Mouse (Mus musculus) lung, postnatal 4 days (tissue): ENCODE measurements around the gene Tead2.
"Not testable (repeated sequence)": the region's sequence is repeated elsewhere in the genome, so short reads cannot be mapped to it uniquely, and the experiment has no call there.

ENCODE experiments used
- DNase-seq, 2 experiments: peaks; one replicate each; pipeline ENCODE4 v3.0.0; 2021

The Tead2 gene

DNA sequence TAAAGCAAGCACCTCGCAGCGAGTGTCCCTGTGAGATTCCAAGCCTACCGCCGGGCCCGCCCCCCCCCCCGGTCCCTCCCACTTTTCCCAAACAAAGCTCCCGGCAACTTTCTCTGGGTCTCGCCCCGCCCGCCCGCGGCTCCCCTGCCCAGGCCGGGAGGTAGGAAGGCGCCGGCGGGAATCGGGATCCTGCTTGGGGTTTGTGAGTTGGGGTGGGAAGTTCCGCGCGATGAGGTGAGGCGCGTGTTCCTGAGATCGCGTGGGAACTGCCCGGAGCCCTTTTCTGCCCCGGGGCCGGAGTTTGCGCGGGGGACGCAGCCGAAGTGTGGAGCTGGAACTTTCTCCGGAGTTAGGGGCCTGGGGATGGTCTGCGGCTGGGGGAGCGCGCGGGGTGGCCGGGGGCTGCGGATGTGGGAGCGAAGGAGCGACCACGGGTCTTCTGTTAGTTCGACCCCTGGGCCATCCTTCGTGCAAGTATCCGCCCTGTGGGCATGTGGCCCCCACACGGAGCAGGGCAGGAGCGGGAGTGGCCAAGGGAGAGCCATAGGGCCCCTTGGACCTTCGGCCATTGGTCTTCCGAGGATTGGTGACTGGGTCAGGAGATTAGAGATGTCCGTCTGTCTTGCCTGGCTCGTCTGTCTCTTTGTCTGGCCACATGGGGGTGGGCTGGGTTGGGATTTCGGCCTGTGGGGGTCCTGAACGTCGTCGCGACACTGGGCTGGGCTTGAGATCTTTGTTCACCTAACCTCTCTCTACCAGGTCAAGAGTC lies at the start of gene Tead2:
Tead2 (plus strand) TSS at position 81 of the 769 bp plus-strand sequence.
- DNase-seq = peak; percentile 73 to 80

GRCm38 (mm10) chr7:45166950-45167401 lies 48.6 kb upstream of the Tead2 start:
- DNase-seq = no peak

DNA sequence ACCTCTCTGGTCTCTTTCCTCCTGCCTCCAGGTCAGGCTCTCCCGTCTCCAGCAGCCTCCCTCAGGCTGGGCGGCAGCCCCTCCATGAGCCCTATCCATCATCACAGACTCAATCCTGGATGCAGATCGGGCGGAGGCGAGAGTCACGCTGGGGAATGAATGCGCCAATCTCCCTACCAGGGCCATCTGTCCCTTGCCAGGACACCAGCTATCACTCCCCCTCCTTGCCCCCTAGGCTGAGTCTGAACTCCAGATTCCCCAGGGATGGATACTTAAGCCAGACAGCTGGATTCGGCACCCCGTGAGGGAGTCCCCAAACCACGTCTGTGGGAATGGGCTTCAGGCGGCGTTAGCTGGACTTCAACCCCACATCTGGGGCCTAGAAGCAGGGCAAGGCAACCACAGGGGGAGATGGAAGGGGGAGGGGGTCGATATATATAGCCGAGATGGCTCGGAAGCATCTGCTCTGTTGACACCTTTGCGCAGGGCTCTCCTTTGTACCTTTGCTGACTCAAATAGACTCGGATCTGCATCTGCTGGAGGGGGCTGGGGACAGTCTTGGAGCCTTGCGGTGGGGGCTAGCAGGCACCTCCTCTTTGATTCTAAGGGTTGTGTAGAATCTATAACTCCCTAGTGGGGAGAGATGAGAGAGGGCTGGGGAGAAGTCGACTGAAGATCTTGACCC lies 47.6 kb upstream of the Tead2 start:
- DNase-seq = no peak

DNA sequence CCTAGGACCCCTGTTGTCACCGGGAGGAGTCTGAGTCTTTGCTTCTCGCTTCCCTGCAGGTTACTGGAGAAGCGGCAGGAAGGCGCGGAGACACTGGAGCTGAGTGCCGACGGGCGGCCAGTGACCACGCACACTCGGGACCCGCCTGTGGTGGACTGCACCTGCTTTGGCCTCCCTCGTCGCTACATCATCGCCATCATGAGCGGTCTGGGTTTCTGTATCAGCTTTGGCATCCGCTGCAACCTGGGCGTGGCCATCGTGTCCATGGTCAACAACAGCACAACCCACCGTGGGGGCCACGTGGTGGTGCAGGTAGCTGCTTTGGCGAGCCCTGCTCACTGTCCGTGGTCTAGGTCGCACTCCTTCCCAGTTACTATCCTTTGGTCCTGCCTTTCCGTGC lies 46.9 kb upstream of the Tead2 start:
- DNase-seq = no peak

DNA sequence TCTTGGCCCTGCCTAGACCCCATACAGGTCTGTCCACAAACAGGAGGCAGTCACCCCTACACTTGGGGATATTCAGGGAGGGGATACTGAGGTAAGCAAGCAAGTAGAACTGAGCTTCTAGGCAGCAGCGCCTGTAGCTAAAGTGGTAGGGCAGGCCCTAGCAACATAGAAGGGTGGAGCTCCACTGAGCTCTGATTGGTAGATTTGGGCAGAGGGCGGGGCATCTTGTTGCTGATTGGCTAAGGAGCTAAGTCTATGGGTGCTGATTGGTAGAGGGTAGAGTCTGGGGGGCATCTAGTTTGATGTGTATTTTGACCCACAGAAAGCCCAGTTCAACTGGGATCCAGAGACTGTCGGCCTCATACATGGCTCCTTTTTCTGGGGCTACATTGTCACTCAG lies 46.1 kb upstream of the Tead2 start:
- no peak for DNase-seq

GRCm38 (mm10) chr7:45172974-45173373 lies 42.6 kb upstream of the Tead2 start:
- peak in 1 of 2 experiments; percentile 38 for DNase-seq

DNA sequence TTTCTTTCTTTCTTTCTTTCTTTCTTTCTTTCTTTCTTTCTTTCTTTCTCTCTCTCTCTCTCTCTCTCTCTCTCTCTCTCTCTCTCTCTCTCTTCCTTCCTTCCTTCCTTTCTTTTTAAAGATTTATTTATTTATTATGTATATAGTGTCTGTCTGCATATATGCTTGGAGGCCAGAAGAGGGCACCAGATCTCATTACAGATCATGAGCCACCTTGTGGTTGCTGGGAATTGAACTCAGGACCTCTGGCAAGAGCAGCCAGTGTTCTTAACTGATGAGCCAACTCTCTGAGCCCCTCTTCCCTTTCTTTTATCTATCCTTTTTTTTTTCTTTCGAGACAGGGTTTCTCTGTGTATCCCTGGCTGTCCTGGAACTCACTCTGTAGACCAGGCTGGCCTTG lies 41.8 kb upstream of the Tead2 start:
- DNase-seq = not testable (repeated sequence)

DNA sequence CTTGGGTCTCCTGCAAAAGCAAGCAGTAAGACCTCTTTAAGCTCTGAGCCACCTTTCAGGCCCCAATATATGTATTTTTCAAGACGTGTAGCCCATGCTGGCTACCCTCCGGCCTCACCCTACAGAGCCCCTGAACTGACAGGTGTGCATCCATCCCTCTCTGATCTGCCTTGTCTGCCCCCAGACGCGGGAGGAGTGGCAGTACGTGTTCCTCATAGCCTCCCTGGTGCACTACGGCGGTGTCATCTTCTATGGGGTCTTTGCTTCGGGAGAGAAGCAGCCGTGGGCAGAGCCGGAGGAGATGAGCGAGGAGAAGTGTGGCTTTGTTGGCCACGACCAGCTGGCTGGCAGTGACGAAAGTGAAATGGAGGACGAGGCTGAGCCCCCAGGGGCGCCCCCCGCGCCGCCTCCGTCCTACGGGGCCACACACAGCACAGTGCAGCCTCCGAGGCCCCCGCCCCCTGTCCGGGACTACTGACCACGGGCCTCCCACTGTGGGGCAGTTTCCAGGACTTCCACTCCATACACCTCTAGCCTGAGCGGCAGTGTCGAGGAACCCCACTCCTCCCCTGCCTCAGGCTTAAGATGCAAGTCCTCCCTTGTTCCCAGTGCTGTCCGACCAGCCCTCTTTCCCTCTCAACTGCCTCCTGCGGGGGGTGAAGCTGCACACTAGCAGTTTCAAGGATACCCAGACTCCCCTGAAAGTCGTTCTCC lies 40.8 kb upstream of the Tead2 start:
- DNase-seq = no peak

GRCm38 (mm10) chr7:45175398-45175797 lies 40.2 kb upstream of the Tead2 start:
- no peak for DNase-seq

GRCm38 (mm10) chr7:45175929-45176328 lies 39.6 kb upstream of the Tead2 start:
- DNase-seq = no peak

DNA sequence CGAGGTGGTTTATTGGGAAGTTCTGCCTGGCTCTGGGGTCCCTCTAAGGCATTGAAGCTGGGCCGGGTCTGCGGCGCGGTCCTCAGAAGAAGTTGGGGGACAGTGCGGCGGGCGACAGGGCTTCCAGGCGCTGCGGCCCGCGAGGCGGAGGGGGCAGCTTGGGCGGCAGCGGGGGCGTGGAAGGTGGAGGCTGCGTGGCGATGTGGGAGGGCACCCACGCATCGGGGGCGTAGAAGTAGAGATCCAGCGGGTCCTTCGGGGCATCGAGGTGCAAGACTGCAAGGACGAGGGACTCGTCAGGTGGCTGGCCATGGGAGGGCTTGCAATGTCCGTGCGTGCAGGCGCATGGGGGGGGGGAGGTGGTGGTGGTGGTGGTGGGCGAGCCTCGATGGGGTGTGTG lies 39.2 kb upstream of the Tead2 start:
- DNase-seq = no peak

DNA sequence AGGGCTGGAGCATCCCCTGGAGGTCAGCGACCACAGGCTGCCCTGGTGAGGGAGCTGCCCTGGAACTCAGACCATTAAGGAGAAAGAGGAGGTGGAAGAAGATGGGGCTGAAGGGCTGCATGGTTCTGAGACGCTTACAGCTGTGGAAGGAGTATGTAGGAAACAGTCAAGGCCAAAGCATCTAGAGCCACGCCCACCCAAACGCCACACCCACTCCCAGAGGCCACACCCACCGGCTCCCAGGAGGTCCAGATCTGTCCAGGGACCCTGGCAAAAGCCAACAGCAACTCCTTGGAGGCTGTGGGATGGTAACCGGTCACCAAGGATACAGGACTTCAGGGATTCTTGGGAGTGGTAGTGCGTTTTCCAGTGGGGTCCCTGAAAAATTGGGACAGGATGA lies 37.0 kb upstream of the Tead2 start:
- DNase-seq = no peak

DNA sequence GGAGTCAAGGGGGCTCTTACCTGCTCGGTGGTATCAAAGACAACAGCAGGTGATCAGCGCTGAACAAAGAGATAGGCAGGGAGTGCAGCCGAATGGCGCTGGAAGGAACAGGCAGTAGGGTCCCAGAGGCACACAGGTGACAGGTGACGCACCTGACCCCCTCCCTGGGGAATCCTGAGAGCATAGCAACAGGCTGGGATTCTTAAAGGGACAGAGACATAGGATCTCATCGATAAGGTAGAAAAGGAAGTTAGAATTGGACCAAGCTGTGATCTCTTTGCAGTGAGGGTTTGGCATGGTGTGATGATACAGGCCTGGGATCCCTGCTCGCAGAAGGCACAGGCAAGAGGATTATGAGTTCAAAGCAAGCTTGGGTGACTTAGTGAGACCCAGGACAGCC lies 36.1 kb upstream of the Tead2 start, which contains the start of gene Gfy:
Gfy (minus strand) TSS at position 101 of the 400 bp plus-strand sequence.
- DNase-seq = no peak

- DNase-seq = no peak
These were observed 34.6 kb upstream of the Tead2 start, which contains the start of gene Pth2 for GRCm38 (mm10) chr7:45180896-45181477. Pth2 (plus strand) TSS chr7:45180995.

DNA sequence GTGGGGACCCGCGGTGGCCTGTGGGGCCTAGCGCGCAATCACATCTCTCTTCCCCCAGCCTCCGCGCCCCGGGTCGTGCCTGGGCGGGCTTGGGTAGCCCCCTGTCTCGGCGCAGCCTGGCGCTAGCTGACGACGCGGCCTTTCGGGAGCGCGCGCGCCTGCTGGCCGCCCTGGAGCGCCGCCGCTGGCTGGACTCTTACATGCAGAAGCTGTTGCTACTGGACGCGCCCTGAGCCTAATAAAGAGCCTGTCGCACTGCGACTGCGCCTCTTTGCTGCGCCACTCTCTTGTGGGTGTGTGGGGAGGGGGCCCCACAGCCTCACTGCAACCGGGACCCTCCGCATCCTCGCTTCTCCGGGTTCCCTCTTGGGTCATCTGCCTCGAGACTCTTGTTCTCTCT lies 34.0 kb upstream of the Tead2 start:
- DNase-seq = no peak

DNA sequence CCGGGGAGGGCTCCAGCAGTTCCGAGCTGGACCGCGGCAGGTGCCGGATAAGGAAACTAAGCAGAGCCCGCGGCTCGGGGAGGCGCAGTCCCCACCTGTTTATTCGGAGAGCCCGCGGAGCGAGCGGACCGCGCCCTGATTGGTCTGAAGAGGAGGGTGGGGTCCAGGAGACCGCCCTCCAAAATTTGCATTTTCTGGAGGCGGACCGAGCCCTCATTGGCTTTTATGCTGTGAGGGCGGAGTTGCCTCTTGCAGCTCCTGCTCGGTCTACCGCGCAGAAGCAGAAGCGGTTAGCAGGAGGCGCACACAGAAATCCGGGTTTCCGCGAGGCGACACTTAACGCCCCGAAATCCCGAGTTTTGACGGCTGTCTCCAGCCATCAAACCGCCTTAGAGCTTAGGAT lies 33.4 kb upstream of the Tead2 start:
- peak; percentile 90 to 92 for DNase-seq

DNA sequence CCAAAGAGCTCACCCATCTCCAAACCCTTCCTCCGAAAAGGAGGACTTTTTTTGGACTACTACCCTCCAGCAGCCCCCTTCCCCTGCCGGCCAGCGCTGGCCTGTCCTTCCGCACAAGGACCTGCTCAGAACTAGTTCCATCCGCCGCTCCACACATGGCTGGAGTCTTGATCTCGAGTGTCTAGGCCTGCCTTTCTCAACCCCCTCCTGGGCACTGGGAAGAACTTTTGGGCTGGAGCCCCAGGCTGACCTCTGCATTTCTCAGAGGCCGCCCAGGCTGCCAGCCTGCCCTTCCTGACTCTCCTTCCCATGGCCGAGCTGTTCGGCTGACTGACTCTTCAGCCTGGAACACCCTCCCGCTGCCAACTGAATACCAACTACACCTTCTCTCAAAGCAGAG lies 32.9 kb upstream of the Tead2 start:
- DNase-seq = no peak

GRCm38 (mm10) chr7:45183672-45184071 lies 31.9 kb upstream of the Tead2 start:
- DNase-seq = no peak

- DNase-seq = no peak
These were observed 29.6 kb upstream of the Tead2 start for GRCm38 (mm10) chr7:45185921-45186320.

DNA sequence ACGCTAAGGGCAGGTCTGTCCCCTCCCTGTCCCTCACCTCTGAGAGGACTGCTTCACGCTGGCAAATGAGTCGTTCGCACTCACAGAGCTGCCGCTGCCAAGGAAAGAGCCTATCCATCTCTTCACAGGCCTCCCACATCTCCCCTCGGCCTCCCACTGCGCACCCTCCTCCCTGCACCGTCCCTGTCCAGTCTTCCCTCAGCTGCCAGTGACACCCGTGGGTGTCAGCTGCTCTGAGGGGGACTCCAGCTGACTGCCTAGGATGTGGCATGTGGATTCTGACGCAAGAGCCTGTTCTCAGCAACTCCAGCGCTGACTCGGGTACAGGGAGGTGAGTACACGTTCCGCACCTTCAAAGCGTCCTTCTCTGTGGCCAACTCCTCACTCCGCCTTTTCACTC lies 26.0 kb upstream of the Tead2 start:
- DNase-seq = no peak

GRCm38 (mm10) chr7:45190186-45190585 lies 25.4 kb upstream of the Tead2 start:
- DNase-seq = no peak

DNA sequence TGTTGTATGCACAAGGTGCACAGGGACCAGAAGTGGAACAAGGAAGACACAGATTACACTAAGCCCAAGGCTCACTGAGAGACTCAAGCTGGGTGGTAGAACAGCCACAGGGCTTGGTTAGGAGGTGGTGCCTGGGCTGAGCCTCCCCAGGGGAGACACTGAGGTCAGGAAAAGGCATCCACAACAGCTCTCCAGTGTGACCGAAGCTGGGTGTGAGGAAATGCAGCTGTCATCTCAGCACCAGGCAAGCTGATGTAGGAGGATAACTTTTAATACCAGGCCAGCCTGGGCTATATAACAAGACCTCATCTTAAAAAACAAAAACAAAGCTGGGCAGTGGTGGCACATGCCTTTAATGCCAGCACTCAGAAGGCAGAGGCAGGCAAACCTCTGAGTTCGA lies 24.4 kb upstream of the Tead2 start:
- no peak for DNase-seq

GRCm38 (mm10) chr7:45191803-45192363 lies 23.7 kb upstream of the Tead2 start:
- no peak for DNase-seq
